Mouse (Mus musculus) neural tube, embryonic 15.5 days (tissue): ENCODE measurements around the gene Pon3. TPM values are rescaled to one million over a fixed set of nuclear protein-coding genes. Genes with fewer than 3 reads are reported as not detected.

Source experiments
- ATAC-seq: fragments of 200-750 bp; cut with Nextera tagmentation; 2 replicates; pipeline ENCODE4 v1.8.0; 2017; ENCODE audit warnings: mild to moderate bottlenecking, moderate TSS enrichment, moderate library complexity; ENCODE audit not compliant: low FRiP score
- H3K27ac ChIP-seq: fragments of 300-500 bp; sonication (generic); replicated peaks from 2 replicates; pipeline ENCODE4 v1.5.1; 2015; ENCODE audit warnings: mild to moderate bottlenecking, inconsistent platforms
- H3K27me3 ChIP-seq: fragments of 300-500 bp; sonication (generic); replicated peaks from 2 replicates; pipeline ENCODE4 v1.6.1; 2015; ENCODE audit warnings: inconsistent platforms
- H3K36me3 ChIP-seq: fragments of 300-500 bp; sonication (generic); 2 replicates; pipeline ENCODE4 v1.6.1; 2015; ENCODE audit warnings: inconsistent platforms
- H3K4me1 ChIP-seq: fragments of 300-500 bp; sonication (generic); 2 replicates; pipeline ENCODE4 v1.6.1; 2015; ENCODE audit warnings: inconsistent platforms
- H3K4me2 ChIP-seq: fragments of 300-500 bp; sonication (generic); 2 replicates; pipeline ENCODE4 v1.6.1; 2015; ENCODE audit warnings: inconsistent platforms, mild to moderate bottlenecking, moderate library complexity
- H3K4me3 ChIP-seq: fragments of 300-500 bp; sonication (generic); replicated peaks from 2 replicates; pipeline ENCODE4 v1.5.1; 2015; ENCODE audit warnings: mild to moderate bottlenecking, inconsistent platforms
- H3K9ac ChIP-seq: fragments of 300-500 bp; sonication (generic); replicated peaks from 2 replicates; pipeline ENCODE4 v1.6.1; 2015; ENCODE audit warnings: mild to moderate bottlenecking, inconsistent platforms
- H3K9me3 ChIP-seq: fragments of 300-500 bp; sonication (generic); replicated peaks from 2 replicates; pipeline ENCODE4 v1.6.1; 2016; ENCODE audit warnings: inconsistent platforms
- WGBS: fragments of 180-500 bp; shearing (Covaris S2); methylation state at CpG from one replicate; pipeline ENCODE4 v1.1.7; 2015; ENCODE audit warnings: mixed read lengths; 5-methylcytosine and 5-hydroxymethylcytosine counted together
- polyA plus RNA-seq: library from polyadenylated mRNA; unstranded; fragments of >200 nt; fragmentation: Nextera tagmentation; extraction: Ambion mirVana; gene quantifications from 2 replicates; pipeline ENCODE4 v1.2.1, GENCODE M21; 2015

The Pon3 gene
- polyA plus RNA-seq, 1 experiment from 2014 or later = 3.4 TPM

DNA sequence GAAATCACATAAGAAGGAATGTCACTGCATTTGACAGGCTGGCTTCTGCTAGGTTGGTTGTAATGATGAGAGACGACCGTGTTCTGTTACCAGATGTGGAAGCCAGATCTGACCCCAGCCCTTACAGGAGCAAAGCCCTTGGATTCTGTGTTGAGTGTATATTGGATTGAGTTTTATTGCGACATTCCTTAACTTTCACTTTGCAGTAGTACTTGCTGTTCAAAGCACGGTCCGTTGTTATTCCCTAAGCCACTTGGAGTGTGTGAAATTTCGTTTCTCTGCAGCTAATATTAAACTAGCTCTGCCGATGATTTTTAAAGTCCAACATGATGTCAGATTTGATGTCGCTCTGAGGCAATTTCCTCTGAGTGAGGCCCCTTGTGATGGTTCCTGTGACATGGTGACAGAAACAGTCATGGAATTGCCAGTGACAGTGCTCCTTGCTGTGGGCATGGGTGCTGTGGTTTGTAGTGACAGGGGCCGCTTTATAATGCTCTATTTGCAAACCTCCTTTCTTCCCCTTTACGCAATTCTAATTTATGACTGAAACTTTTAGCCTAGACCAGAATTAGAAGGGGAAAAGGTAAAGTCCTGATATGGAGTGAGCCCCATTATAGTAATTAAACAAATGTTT is 81.8 kb downstream of the Pon3 start:
- H3K4me2 ChIP-seq = no peak overlapping the region
- no peak overlapping the region for H3K9ac ChIP-seq
- no peak overlapping the region for H3K27ac ChIP-seq
- ATAC-seq = no peak
- H3K36me3 ChIP-seq = no peaks in the 10 kb centered on the region
- H3K9me3 ChIP-seq = no peaks in the 10 kb centered on the region
- H3K4me3 ChIP-seq = no peak overlapping the region
- no peaks in the 10 kb centered on the region for H3K27me3 ChIP-seq
- H3K4me1 ChIP-seq = peaks cover 16% of the 10 kb centered on the region
- WGBS = 90% methylated on average over 10 of the region's 10 CpGs

DNA sequence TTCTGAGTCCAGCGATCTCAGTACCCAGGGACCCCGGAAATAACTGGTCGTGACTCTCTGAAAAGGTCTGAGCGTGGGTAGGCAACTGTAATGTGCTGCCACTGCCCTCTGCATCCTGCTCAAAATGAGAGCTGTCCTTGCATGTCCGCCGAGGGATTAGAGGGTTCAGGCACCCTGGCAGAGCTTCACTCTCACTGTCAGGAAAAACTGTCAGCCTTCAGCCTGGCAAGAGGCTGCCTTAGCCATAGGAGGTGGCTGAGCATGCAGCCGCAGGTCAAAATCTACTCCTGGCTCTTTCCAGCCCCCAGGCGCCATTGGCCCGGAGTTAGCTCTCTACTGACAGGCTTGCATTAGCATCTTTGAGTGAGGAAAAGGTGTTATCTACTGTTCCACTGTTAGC is 83.5 kb downstream of the Pon3 start:
- Histone ChIP-seq H3K36me3 (no peaks in the 10 kb centered on the region), H3K27ac (no peak overlapping the region), H3K4me3 (no peak overlapping the region), H3K9me3 (no peaks in the 10 kb centered on the region), H3K4me1 (peaks cover 6% of the 10 kb centered on the region; the same call in 1 of the 2 replicates), H3K27me3 (no peaks in the 10 kb centered on the region), H3K4me2 (no peak overlapping the region; the same call in 1 of the 2 replicates), H3K9ac (no peak overlapping the region)
- no peak for ATAC-seq
- 83% methylated on average over 9 of the region's 9 CpGs for WGBS

DNA sequence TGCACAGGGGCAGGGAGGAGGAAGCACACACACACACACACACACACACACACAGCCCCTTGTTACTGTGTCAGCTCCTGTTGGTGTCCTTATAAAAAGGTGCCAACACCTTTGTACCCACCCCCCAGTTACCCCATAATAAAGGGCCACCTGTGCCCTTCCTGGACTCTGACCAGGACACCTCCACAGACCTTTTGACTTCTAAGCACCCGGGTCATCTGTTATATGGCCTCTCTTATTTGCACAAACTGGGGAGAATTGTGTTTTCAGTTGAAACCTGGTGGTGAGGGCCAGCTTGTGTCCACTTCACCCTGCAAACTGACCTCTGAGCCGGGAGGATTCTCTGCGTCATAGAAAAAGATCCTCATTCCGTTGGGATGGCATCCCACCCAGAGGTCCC is 84.7 kb downstream of the Pon3 start:
- Histone ChIP-seq H3K4me1 (peaks cover 6% of the 10 kb centered on the region; the same call in 1 of the 2 replicates), H3K27me3 (no peaks in the 10 kb centered on the region), H3K4me3 (no peak overlapping the region), H3K4me2 (no peak overlapping the region), H3K9ac (no peak overlapping the region), H3K36me3 (no peaks in the 10 kb centered on the region), H3K9me3 (no peaks in the 10 kb centered on the region), H3K27ac (no peak overlapping the region)
- 78% methylated on average over 4 of the region's 4 CpGs for WGBS
- no peak for ATAC-seq

Other genes with a start within 250 kb of the Pon3 start
- gene Pon1, start 62.3 kb downstream of the Pon3 start, polyA plus RNA-seq = not detected in 2 replicates
- gene Pon2, start 42.2 kb upstream of the Pon3 start, polyA plus RNA-seq = 32.3 and 39.8 TPM in 2 replicates
- 11.4 and 11.5 TPM in 2 replicates for gene Asb4, start 127.1 kb upstream of the Pon3 start, polyA plus RNA-seq
- gene Pdk4, start 240.0 kb upstream of the Pon3 start, polyA plus RNA-seq = 0.86 and 1.4 TPM in 2 replicates